Mouse (Mus musculus): ENCODE data around the gene Senp3.

DNA sequence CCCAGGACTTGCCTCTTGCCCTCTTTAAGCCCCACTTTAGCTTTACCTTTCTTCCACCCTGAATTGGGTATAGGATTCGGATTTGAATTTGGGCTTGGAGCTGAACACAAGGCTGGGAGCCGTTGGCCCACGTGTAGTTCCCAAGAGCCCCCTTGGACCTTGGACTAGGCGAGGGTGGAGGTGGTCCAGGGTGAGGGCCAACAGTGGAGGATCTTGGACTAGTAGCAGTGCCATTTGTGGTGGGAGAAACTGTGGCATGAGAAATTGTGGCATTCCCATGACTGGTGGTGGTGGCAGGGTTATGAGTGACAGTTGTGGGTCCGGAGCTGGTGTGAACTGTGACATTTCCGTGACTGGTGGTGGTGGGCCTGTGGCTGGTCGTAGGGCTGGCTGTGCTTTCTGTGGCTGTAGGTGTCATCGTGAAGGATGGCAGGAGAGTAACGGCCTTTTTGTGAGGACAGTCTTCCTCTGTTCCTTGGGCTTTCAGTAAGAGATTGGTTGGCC, 16.4 kb downstream of the Senp3 start:
- no peak for TF ChIP-seq CTCF (IDR thresholded peaks at IDR 0.05; ENCODE audit: low read depth)
- no peak for TF ChIP-seq EP300 (IDR thresholded peaks at IDR 0.05; ENCODE audit: low read depth)
